ENCODE assay signal across 17 mouse cellular contexts in genomic region chr10:127886551-127886950, GRCm38 (mm10). TPM values are rescaled to one million over a fixed set of nuclear protein-coding genes. Genes with fewer than 3 reads are reported as not detected.
"Had no signal": no experiment of that assay in that cellular context is flagged by ENCODE, and none has a peak within 500 bp of the region (broad histone marks: within the 10 kb centered on the region; RNA-seq: fewer than 3 reads in every experiment).

No protein-coding gene starts in this region.

- H3K4me1 ChIP-seq: limb, embryonic 15.5 days; midbrain, embryonic 12.5 days had no signal

- H3K9ac ChIP-seq: hindbrain, embryonic 13.5 days; limb, embryonic 15.5 days; midbrain, embryonic 12.5 days had no signal

- H3K4me2 ChIP-seq: hindbrain, embryonic 13.5 days; limb, embryonic 15.5 days; midbrain, embryonic 12.5 days had no signal

- ATAC-seq: hindbrain, postnatal 0 days; midbrain, embryonic 16.5 days had no signal

- H3K4me3 ChIP-seq: hindbrain, embryonic 13.5 days; limb, embryonic 15.5 days; midbrain, embryonic 12.5 days had no signal

- H3K27me3 ChIP-seq: hindbrain, embryonic 13.5 days; limb, embryonic 15.5 days; midbrain, embryonic 12.5 days had no signal

- H3K36me3 ChIP-seq: hindbrain, embryonic 13.5 days; limb, embryonic 15.5 days; midbrain, embryonic 12.5 days had no signal

- H3K9me3 ChIP-seq: hindbrain, embryonic 13.5 days; limb, embryonic 15.5 days; midbrain, embryonic 12.5 days had no signal

- H3K27ac ChIP-seq: hindbrain, embryonic 13.5 days; hindbrain, postnatal 0 days; limb, embryonic 15.5 days; midbrain, embryonic 12.5 days had no signal

- DNase-seq: layer of hippocampus, adult 9-11 months; layer of hippocampus, postnatal 36 days; lung, adult 18-20 months; right cerebral cortex, adult 18-20 months; spleen, adult 18-20 months; thymus, adult 18-20 months; thymus, postnatal 14 days had no signal

RNA-seq across cellular contexts. Expression of gene Rdh7, which starts 2.1 kb away (rescaled TPM):
- polyA plus RNA-seq: hindbrain, embryonic 13.5 days; hindbrain, postnatal 0 days; limb, embryonic 11.5 days; limb, embryonic 15.5 days; lung, embryonic 16.5 days; midbrain, embryonic 12.5 days; midbrain, embryonic 16.5 days; neural tube, embryonic 14.5 days; stomach, embryonic 14.5 days had no signal

RNA-seq across cellular contexts. Expression of gene Sdr9c7, which starts 11.8 kb away (rescaled TPM):
- polyA plus RNA-seq: hindbrain, embryonic 13.5 days; hindbrain, postnatal 0 days; intestine, embryonic 14.5 days; limb, embryonic 11.5 days; lung, embryonic 16.5 days; midbrain, embryonic 12.5 days; midbrain, embryonic 16.5 days; neural tube, embryonic 14.5 days; stomach, embryonic 14.5 days had no signal

RNA-seq across cellular contexts. Expression of gene Rdh16f2, which starts 20.3 kb away (rescaled TPM):
- polyA plus RNA-seq: hindbrain, embryonic 13.5 days; hindbrain, postnatal 0 days; limb, embryonic 11.5 days; limb, embryonic 15.5 days; lung, embryonic 16.5 days; midbrain, embryonic 12.5 days; midbrain, embryonic 16.5 days; neural tube, embryonic 14.5 days; stomach, embryonic 14.5 days had no signal

RNA-seq across cellular contexts. Expression of gene Rdh19, which starts 36.8 kb away (rescaled TPM):
- polyA plus RNA-seq: hindbrain, embryonic 13.5 days; hindbrain, postnatal 0 days; intestine, embryonic 14.5 days; limb, embryonic 11.5 days; limb, embryonic 15.5 days; lung, embryonic 16.5 days; midbrain, embryonic 12.5 days; midbrain, embryonic 16.5 days; neural tube, embryonic 14.5 days; stomach, embryonic 14.5 days had no signal
